Mouse (Mus musculus) left cerebral cortex, adult 18-20 months (tissue): ENCODE measurements at regions not wholly inside any gene's neighbourhood (a gene's known extent, or its start where the extent isn't known, plus 50 kb on each side); places are given as distances from the start of the nearest gene placed in this dataset.
A peak's percentile ranks its signal among the peaks of the same experiment; 100 is the strongest.

Experiments
- DNase-seq, 2 experiments: peaks; one replicate each; pipeline ENCODE4 v3.0.0; 2021 to 2022; ENCODE audit warnings: low spot score in 2 of 2, mixed read lengths in 1 of 2

GRCm38 (mm10) chr16:68017672-68018071 is 397.0 kb upstream of the Cadm2 start:
- no peak for DNase-seq

- no peak for DNase-seq
Measured at GRCm38 (mm10) chr16:67989671-67990070, 369.0 kb upstream of the Cadm2 start.

- DNase-seq = no peak
Measured at GRCm38 (mm10) chr16:67976565-67976964, 355.9 kb upstream of the Cadm2 start.

GRCm38 (mm10) chr16:67968311-67969145 is 347.8 kb upstream of the Cadm2 start:
- peak; percentile 2 to 11 for DNase-seq

GRCm38 (mm10) chr16:67949112-67949511 is 328.4 kb upstream of the Cadm2 start:
- no peak for DNase-seq

- DNase-seq = no peak
Measured at GRCm38 (mm10) chr16:67944406-67944805, 323.7 kb upstream of the Cadm2 start.

GRCm38 (mm10) chr16:67919175-67919574 is 298.5 kb upstream of the Cadm2 start:
- no peak for DNase-seq

- DNase-seq = no peak
Measured at GRCm38 (mm10) chr16:67871304-67872022, 250.8 kb upstream of the Cadm2 start.

GRCm38 (mm10) chr16:67850201-67850600 is 229.5 kb upstream of the Cadm2 start:
- no peak for DNase-seq

GRCm38 (mm10) chr16:67844481-67844880 is 223.8 kb upstream of the Cadm2 start:
- DNase-seq = peak in 1 of 2 experiments; percentile 3

- DNase-seq = no peak
Measured at GRCm38 (mm10) chr16:67797236-67797635, 176.5 kb upstream of the Cadm2 start.

GRCm38 (mm10) chr16:67776091-67776490 is 155.4 kb upstream of the Cadm2 start:
- DNase-seq = peak; percentile 5 to 50

- DNase-seq = peak in 1 of 2 experiments; percentile 19
Measured at GRCm38 (mm10) chr16:67769114-67769513, 148.4 kb upstream of the Cadm2 start.

GRCm38 (mm10) chr16:67735398-67735797 is 114.7 kb upstream of the Cadm2 start:
- DNase-seq = no peak

GRCm38 (mm10) chr16:67698619-67699018 is 77.9 kb upstream of the Cadm2 start:
- no peak for DNase-seq
